Mouse (Mus musculus) intestine, embryonic 14.5 days (tissue): ENCODE measurements at regions not wholly inside any gene's neighbourhood (a gene's known extent, or its start where the extent isn't known, plus 50 kb on each side); places are given as distances from the start of the nearest gene placed in this dataset.

ENCODE experiments used
- ATAC-seq: fragments of 200-750 bp; cut with Nextera tagmentation; replicated peaks from 2 replicates; pipeline ENCODE4 v1.8.0; 2017; ENCODE audit warnings: low read depth, moderate number of reproducible peaks, moderate TSS enrichment, moderate library complexity; ENCODE audit not compliant: low FRiP score, low TSS enrichment
- DNase-seq: peaks from one replicate; pipeline ENCODE4 v3.0.0-alpha.2; 2018; ENCODE audit warnings: low spot score
- H3K27ac ChIP-seq: fragments of 300-500 bp; sonication (generic); 2 replicates; pipeline ENCODE4 v1.5.1; 2014; ENCODE audit warnings: low read depth, mild to moderate bottlenecking, control low read depth
- H3K27me3 ChIP-seq: fragments of 300-500 bp; sonication (generic); replicated peaks from 2 replicates; pipeline ENCODE4 v1.6.1; 2014; ENCODE audit warnings: low read length, control low read depth; ENCODE audit not compliant: control insufficient read depth, insufficient read depth
- H3K36me3 ChIP-seq: fragments of 300-500 bp; sonication (generic); 2 replicates; pipeline ENCODE4 v1.6.1; 2014; ENCODE audit warnings: low read length, control low read depth; ENCODE audit not compliant: control insufficient read depth, insufficient read depth
- H3K4me1 ChIP-seq: fragments of 300-500 bp; sonication (generic); replicated peaks from 2 replicates; pipeline ENCODE4 v1.6.1; 2014; ENCODE audit warnings: low read length, control low read depth, mixed read lengths; ENCODE audit not compliant: control insufficient read depth, insufficient read depth
- H3K4me2 ChIP-seq: fragments of 300-500 bp; sonication (generic); 2 replicates; pipeline ENCODE4 v1.6.1; 2014; ENCODE audit warnings: low read length
- H3K4me3 ChIP-seq: fragments of 300-500 bp; sonication (generic); 2 replicates; pipeline ENCODE4 v1.5.1; 2014; ENCODE audit warnings: low read depth, low read length, control low read depth, mixed read lengths
- H3K9ac ChIP-seq: fragments of 300-500 bp; sonication (generic); 2 replicates; pipeline ENCODE4 v1.6.1; 2014; ENCODE audit warnings: mild to moderate bottlenecking, low read length
- H3K9me3 ChIP-seq: fragments of 300-500 bp; sonication (generic); 2 replicates; pipeline ENCODE4 v1.6.1; 2016; ENCODE audit warnings: low read length, control low read depth; ENCODE audit not compliant: control insufficient read depth
- WGBS: fragments of 180-500 bp; shearing (Covaris S2); extraction: QIAGEN DNeasy Blood & Tissue Kit; methylation state at CpG from one replicate; pipeline ENCODE4 v1.1.7; 2014; 5-methylcytosine and 5-hydroxymethylcytosine counted together

GRCm38 (mm10) chr12:105948322-105948721, 61.7 kb upstream of the Vrk1 start:
- H3K4me1 ChIP-seq = no peaks in the 10 kb centered on the region
- no peaks in the 10 kb centered on the region for H3K27me3 ChIP-seq
- H3K36me3 ChIP-seq = no peaks in the 10 kb centered on the region
- ATAC-seq (no peak), DNase-seq (no peak)
- H3K9ac ChIP-seq = no peak overlapping the region
- H3K4me2 ChIP-seq = no peak overlapping the region
- WGBS = 90% methylated on average over 2 of the region's 2 CpGs
- H3K27ac ChIP-seq = no peak overlapping the region
- H3K9me3 ChIP-seq = no peaks in the 10 kb centered on the region
- H3K4me3 ChIP-seq = no peak overlapping the region

- Histone ChIP-seq H3K36me3 (no peaks in the 10 kb centered on the region), H3K4me1 (0 out of 2 replicates have a peak, but pooled peaks cover 3% of the 10 kb centered on the region), H3K27ac (no peak overlapping the region), H3K27me3 (peaks cover 7% of the 10 kb centered on the region), H3K4me2 (no peak overlapping the region), H3K9ac (no peak overlapping the region), H3K9me3 (no peaks in the 10 kb centered on the region), H3K4me3 (no peak overlapping the region)
- DNase-seq (no peak), ATAC-seq (0 out of 2 replicates have a peak, but pooled peaks have one; percentile 27)
- 62% methylated on average over 1 of the region's 1 CpGs for WGBS
Measured at GRCm38 (mm10) chr12:105955764-105956290, 54.2 kb upstream of the Vrk1 start.

GRCm38 (mm10) chr12:105959756-105960155, 50.3 kb upstream of the Vrk1 start:
- H3K36me3 ChIP-seq = no peaks in the 10 kb centered on the region
- DNase-seq = no peak
- H3K4me2 ChIP-seq = no peak overlapping the region
- 53% methylated on average over 7 of the region's 7 CpGs for WGBS
- peaks cover 3% of the 10 kb centered on the region; the same call in 1 of the 2 replicates for H3K4me1 ChIP-seq
- no peak overlapping the region for H3K4me3 ChIP-seq
- no peak overlapping the region for H3K27ac ChIP-seq
- ATAC-seq = no peak
- peaks cover 18% of the 10 kb centered on the region for H3K27me3 ChIP-seq
- no peak overlapping the region for H3K9ac ChIP-seq
- no peaks in the 10 kb centered on the region for H3K9me3 ChIP-seq
